Mouse (Mus musculus) E14TG2a.4 (cell line): Measurements from ENCODE around the gene Gm30191.

ENCODE experiments used
- CTCF ChIP-seq: conservative IDR thresholded peaks from 2 replicates; pipeline ENCODE4 v1.5.1; 2014; ENCODE audit warnings: low read length
- NANOG ChIP-seq: IDR thresholded peaks from 2 replicates; pipeline ENCODE4 v1.6.1; 2014; ENCODE audit warnings: borderline replicate concordance, low read length, mixed read lengths
- POU5F1 ChIP-seq: IDR thresholded peaks from 2 replicates; pipeline ENCODE4 v1.6.1; 2014; ENCODE audit warnings: low read length, borderline replicate concordance

DNA sequence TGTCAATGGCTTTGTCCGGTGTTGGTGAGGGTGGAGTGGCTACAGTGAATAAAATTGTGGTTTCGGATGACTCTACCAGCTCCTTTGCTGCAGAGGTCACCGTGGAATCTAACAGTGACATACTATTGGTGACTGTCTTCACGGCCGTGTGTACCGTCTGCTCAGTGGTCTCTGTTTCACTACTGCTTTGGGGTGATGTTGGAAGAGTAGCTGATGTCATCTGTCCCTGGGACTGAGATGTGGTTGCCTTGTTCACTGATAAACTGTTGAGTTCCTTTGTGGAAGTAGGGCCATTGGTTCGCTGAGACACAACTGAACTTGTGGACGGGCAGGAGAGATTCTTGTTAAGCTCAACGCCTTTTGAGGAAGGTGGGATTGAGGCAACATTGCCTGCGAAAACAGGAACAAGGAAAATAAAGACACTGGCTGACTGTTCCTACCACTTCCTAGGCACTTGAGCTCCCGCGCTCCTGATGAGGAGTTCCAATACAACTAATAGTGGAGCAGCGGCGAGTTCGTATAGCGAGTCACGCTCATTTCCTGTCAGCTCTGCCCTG lies 43.3 kb upstream of the Gm30191 start:
- TF ChIP-seq CTCF: no peak
- TF ChIP-seq NANOG: no peak
- no peak for TF ChIP-seq POU5F1
